Mouse (Mus musculus) CH12.LX (cell line): Measurements from ENCODE around the gene Ftcd. TPM values are rescaled to one million over a fixed set of nuclear protein-coding genes. Genes with fewer than 3 reads are reported as not detected.

ENCODE experiments used
- DNase-seq: peaks from one replicate; pipeline ENCODE4 v3.0.0-alpha.2; 2013; ENCODE audit errors: extremely low read depth
- H3K27ac ChIP-seq: 2 replicates; pipeline ENCODE4 v1.5.1; 2012; ENCODE audit warnings: low read depth, mild to moderate bottlenecking, control low read depth, moderate library complexity; ENCODE audit not compliant: insufficient read depth
- H3K27me3 ChIP-seq: replicated peaks from 2 replicates; pipeline ENCODE3; 2012; ENCODE audit warnings: inconsistent platforms
- H3K36me3 ChIP-seq, 2 experiments: replicated peaks in 1 of 2; 2 replicates each; pipeline versions ENCODE3 to v1.6.1; 2012; ENCODE audit warnings: inconsistent platforms in 1 of 2, low read length in 1 of 2, mild to moderate bottlenecking in 1 of 2, mixed read lengths in 1 of 2, moderate library complexity in 1 of 2; ENCODE audit not compliant: control insufficient read depth in 1 of 2, insufficient read depth in 1 of 2
- H3K4me1 ChIP-seq, 2 experiments: 2 replicates each; pipeline ENCODE4 v1.6.1; 2012; ENCODE audit warnings: inconsistent platforms in 1 of 2, moderate library complexity in 1 of 2; ENCODE audit not compliant: insufficient read depth in 2 of 2, control insufficient read depth in 1 of 2
- H3K4me2 ChIP-seq: 2 replicates; pipeline ENCODE4 v1.6.1; 2012; ENCODE audit warnings: low read depth, mild to moderate bottlenecking, control low read depth; ENCODE audit not compliant: poor library complexity, insufficient read depth, severe bottlenecking
- H3K4me3 ChIP-seq, 3 experiments: fragments of 150-350 bp in 1 of 3; sonication (generic) in 1 of 3; replicated peaks in 1 of 3; 2 replicates each; pipeline versions ENCODE3 to v1.5.1; 2011 to 2012; ENCODE audit warnings: low read depth in 2 of 3, low read length in 2 of 3, mild to moderate bottlenecking in 2 of 3, moderate library complexity in 2 of 3, control low read depth in 1 of 3, improper control_type of control experiment in 1 of 3, inconsistent platforms in 1 of 3, mixed read lengths in 1 of 3; ENCODE audit not compliant: poor library complexity in 1 of 3
- H3K79me2 ChIP-seq: replicated peaks from 2 replicates; pipeline ENCODE4 v1.6.1; 2012; ENCODE audit warnings: mild to moderate bottlenecking, moderate library complexity; ENCODE audit not compliant: control insufficient read depth, poor library complexity, insufficient read depth, severe bottlenecking; ENCODE audit errors: extremely low read depth
- H3K9ac ChIP-seq: 2 replicates; pipeline ENCODE4 v1.6.1; 2012; ENCODE audit warnings: low read depth, mild to moderate bottlenecking, control low read depth, moderate library complexity; ENCODE audit not compliant: insufficient read depth
- H3K9me3 ChIP-seq: replicated peaks from 2 replicates; pipeline ENCODE3; 2012; ENCODE audit warnings: low read length, inconsistent platforms, mixed read lengths
- CHD1 ChIP-seq: IDR thresholded peaks from 2 replicates; pipeline ENCODE4 v1.6.1; 2012; ENCODE audit warnings: low read depth, low read length, improper control_type of control experiment, inconsistent platforms
- CHD2 ChIP-seq: IDR thresholded peaks from 2 replicates; pipeline ENCODE4 v1.6.1; 2011; ENCODE audit warnings: low read length, improper control_type of control experiment
- ETS1 ChIP-seq: conservative IDR thresholded peaks from 2 replicates; pipeline ENCODE4 v1.6.1; 2012; ENCODE audit warnings: low read depth, mild to moderate bottlenecking, inconsistent platforms, low read length, improper control_type of control experiment, moderate library complexity
- GABPA ChIP-seq: IDR thresholded peaks from 2 replicates; pipeline ENCODE4 v1.6.1; 2012; ENCODE audit warnings: low read depth, low read length, improper control_type of control experiment, inconsistent platforms; ENCODE audit not compliant: insufficient replicate concordance
- JUN ChIP-seq: IDR thresholded peaks from 2 replicates; pipeline ENCODE4 v1.6.1; 2011; ENCODE audit warnings: low read depth, mild to moderate bottlenecking, low read length, improper control_type of control experiment, moderate library complexity; ENCODE audit not compliant: insufficient read depth
- KAT2A ChIP-seq: IDR thresholded peaks from 2 replicates; pipeline ENCODE4 v1.6.1; 2012; ENCODE audit warnings: low read length, improper control_type of control experiment, inconsistent platforms; ENCODE audit not compliant: insufficient replicate concordance
- MAFK ChIP-seq: IDR thresholded peaks from 2 replicates; pipeline ENCODE4 v1.6.1; 2011; ENCODE audit warnings: low read length, improper control_type of control experiment; ENCODE audit not compliant: insufficient replicate concordance
- MEF2A ChIP-seq: IDR thresholded peaks from 2 replicates; pipeline ENCODE4 v1.6.1; 2014; ENCODE audit warnings: low read depth, mild to moderate bottlenecking, inconsistent platforms, low read length, improper control_type of control experiment, borderline replicate concordance
- MXI1 ChIP-seq: IDR thresholded peaks from 2 replicates; pipeline ENCODE4 v1.6.1; 2011; ENCODE audit warnings: mild to moderate bottlenecking, low read depth, low read length, improper control_type of control experiment
- MYC ChIP-seq: IDR thresholded peaks from 2 replicates; pipeline ENCODE4 v1.6.1; 2011; ENCODE audit warnings: low read depth, mild to moderate bottlenecking, improper control_type of control experiment, low read length
- POLR2A ChIP-seq: IDR thresholded peaks from 2 replicates; pipeline ENCODE4 v1.6.1; 2011; ENCODE audit warnings: low read depth, mild to moderate bottlenecking, improper control_type of control experiment, low read length
- TBP ChIP-seq: conservative IDR thresholded peaks from 2 replicates; pipeline ENCODE4 v1.6.1; 2011; ENCODE audit warnings: low read depth, low read length, improper control_type of control experiment
- TCF12 ChIP-seq: IDR thresholded peaks from 2 replicates; pipeline ENCODE4 v1.6.1; 2014; ENCODE audit warnings: low read depth, mild to moderate bottlenecking, inconsistent platforms, low read length, improper control_type of control experiment
- USF1 ChIP-seq: IDR thresholded peaks from 2 replicates; pipeline ENCODE4 v1.6.1; 2014; ENCODE audit warnings: low read depth, mild to moderate bottlenecking, inconsistent platforms, low read length, improper control_type of control experiment
- USF2 ChIP-seq: conservative IDR thresholded peaks from 2 replicates; pipeline ENCODE4 v1.6.1; 2011; ENCODE audit warnings: low read depth, low read length, improper control_type of control experiment
- ZC3H11A ChIP-seq: IDR thresholded peaks from 2 replicates; pipeline ENCODE4 v1.6.1; 2012; ENCODE audit warnings: low read depth, mild to moderate bottlenecking, inconsistent platforms, low read length, improper control_type of control experiment
- dilution Hi-C: fragments of 300-500 bp; cut with MboI; formaldehyde crosslinking; loops from 2 replicates; pipeline ENCODE4 v1.14.3; 2020; ENCODE audit warnings: low sequenced_read_pairs; ENCODE audit not compliant: extremely low pct_unique_long_range_greater_than_20kb, extremely low pct_ligation_motif_present
- in situ Hi-C: fragments of 300-500 bp; cut with MboI; formaldehyde crosslinking; loops from 3 replicates; pipeline ENCODE4 v1.14.3; 2019; ENCODE audit warnings: low sequenced_read_pairs, low pct_ligation_motif_present, low pct_unique_long_range_greater_than_20kb, mixed read lengths
- polyA plus RNA-seq: library from polyadenylated mRNA; unstranded; fragments of >175 nt; gene quantifications from 2 replicates; pipeline ENCODE4 v1.2.1, GENCODE M21; 2012; ENCODE audit warnings: low read depth; ENCODE audit not compliant: insufficient read length
- total RNA-seq, 2 experiments: library from RNA; depleted of rRNA; stranded (reverse); fragments of 300-350 nt in 1 of 2; fragments of >200 nt in 1 of 2; gene quantifications; 2 replicates each; pipeline ENCODE4 v1.2.3; 2012 to 2014

Gene Ftcd
- total and polyA plus RNA-seq, 3 experiments, result not detected

DNA sequence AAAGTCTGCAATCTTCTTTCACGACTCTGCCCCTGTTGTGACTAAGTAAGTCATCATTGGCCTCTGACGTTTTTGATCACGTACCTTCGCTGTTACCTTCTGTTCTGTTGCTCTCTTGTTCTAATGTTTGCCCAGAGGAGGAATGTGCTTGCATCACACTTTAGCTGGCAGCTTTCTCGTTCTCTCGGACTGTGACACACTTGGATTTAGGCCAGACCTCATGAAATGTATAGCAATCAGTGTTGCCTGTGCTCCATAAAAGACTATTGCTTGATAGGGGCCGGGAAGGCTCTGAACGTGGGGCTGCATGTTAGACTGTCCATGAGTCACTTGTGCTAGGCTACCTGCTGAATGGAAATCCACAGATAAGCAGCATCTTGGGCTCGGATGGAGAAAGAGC lies 37.8 kb upstream of the Ftcd start:
- Histone ChIP-seq H3K4me1 (peaks cover 0 to 23% of the 10 kb centered on the region in 2 experiments; a peak in 2 of 4 replicates), H3K79me2 (no peaks in the 10 kb centered on the region), H3K36me3 (peaks cover 82 to 96% of the 10 kb centered on the region in 2 experiments), H3K4me2 (no peak overlapping the region), H3K9me3 (no peaks in the 10 kb centered on the region), H3K27ac (no peak overlapping the region), H3K9ac (no peak overlapping the region), H3K27me3 (no peaks in the 10 kb centered on the region)
- in situ Hi-C loops, result loop anchor here (10.0 kb wide), 1 partner anchor 63 kb away; no protein-coding TSS in a partner anchor
- dilution Hi-C loops, result no loop called here
- no peak for TF ChIP-seq JUN
- no peak for TF ChIP-seq USF1
- no peak for TF ChIP-seq CHD2
- TF ChIP-seq TBP, result no peak
- TF ChIP-seq ZC3H11A, result no peak
- TF ChIP-seq KAT2A, result no peak
- TF ChIP-seq MYC, result no peak
- TF ChIP-seq USF2, result no peak
- no peak for TF ChIP-seq ETS1
- TF ChIP-seq, all 38 proteins: peak for 0
- DNase-seq, result no peak
- H3K4me3 ChIP-seq, result no peak overlapping the region

DNA sequence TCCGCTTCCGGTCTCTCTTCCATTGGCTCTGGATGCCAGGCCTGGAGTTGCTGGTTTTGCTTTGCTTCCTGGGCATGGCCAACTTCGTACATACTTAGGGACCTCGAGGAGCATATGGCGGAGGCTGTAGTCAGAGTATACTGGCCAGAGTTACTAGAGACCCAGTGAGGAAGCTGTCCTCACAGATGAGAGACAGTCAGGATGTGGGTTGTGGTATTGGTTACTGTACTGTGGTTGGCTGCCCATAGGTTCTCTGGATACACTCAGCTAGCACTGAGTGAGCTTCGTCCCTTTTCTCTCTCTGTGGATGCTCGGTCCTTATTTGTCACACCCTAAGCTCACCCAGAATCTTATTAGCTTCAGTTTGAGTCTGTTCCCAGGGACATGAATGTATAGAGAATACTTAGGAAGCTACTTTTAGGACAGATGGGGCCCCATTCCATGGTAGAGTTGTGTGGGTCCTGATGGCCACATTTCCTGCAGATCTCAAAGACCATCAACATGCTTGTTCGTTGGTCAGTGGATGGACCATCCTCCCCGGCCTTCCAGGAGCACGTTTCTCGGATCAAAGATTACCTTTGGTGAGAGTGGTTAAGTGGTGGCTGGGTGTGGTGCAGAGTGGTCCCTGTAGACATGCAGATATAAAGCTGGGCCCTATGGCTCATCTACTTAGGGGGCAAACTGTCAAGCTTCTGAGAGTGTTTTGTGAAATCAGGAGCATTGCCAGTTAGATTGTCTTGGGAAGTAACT lies 33.9 kb upstream of the Ftcd start:
- no peak overlapping the region for H3K27ac ChIP-seq
- peaks cover 87 to 99% of the 10 kb centered on the region in 2 experiments for H3K36me3 ChIP-seq
- H3K4me3 ChIP-seq, result no peak overlapping the region
- in situ Hi-C loops, result no loop called here
- DNase-seq, result no peak
- no peaks in the 10 kb centered on the region for H3K79me2 ChIP-seq
- TF ChIP-seq MEF2A (no peak), MXI1 (no peak), CHD1 (no peak), GABPA (no peak), POLR2A (no peak), MAFK (no peak), TCF12 (no peak)
- TF ChIP-seq, all 38 proteins: peak for 0
- no peaks in the 10 kb centered on the region for H3K27me3 ChIP-seq
- no peak overlapping the region for H3K4me2 ChIP-seq
- dilution Hi-C loops, result no loop called here
- H3K9ac ChIP-seq, result no peak overlapping the region
- no peaks in the 10 kb centered on the region for H3K9me3 ChIP-seq
- H3K4me1 ChIP-seq, result peaks cover 0 to 15% of the 10 kb centered on the region in 2 experiments; a peak in 2 of 4 replicates
